Mouse (Mus musculus): Measurements from ENCODE around the gene Tnfsf4.

Tnfsf4 gene
- long read RNA-seq, experiment 1, result 0 reads
- long read RNA-seq, experiment 2, result 0 reads

DNA sequence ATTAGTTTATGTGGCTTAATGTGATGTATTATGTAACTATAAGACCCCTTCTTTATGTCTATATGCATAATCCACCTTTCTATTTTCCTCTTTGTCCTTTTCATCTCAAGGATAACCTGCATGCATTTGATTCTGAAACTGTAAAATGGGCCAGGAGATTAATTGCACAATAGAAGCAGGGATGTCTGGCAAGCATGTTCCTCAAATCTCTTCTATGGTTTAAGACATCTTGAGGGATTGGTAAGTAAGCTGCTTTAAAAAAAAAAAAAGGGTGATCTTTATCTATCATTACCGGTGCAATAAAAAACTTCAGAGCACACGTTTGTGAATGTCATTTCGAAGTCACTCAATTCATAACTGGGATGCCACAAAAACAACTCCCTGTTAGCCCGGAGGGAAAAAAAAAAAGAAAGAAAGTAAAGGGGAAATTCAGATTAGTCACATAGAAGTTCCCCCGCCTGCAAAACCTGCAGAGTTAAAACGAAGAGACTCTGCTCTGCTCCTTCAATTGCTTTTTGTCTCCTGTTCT lies at the start of gene Tnfsf4:
Gene Tnfsf4, plus strand, starts transcription at position 479 of the 529 bp plus-strand sequence.
- intact Hi-C loops (cut with DNase I), result no loop called here

DNA sequence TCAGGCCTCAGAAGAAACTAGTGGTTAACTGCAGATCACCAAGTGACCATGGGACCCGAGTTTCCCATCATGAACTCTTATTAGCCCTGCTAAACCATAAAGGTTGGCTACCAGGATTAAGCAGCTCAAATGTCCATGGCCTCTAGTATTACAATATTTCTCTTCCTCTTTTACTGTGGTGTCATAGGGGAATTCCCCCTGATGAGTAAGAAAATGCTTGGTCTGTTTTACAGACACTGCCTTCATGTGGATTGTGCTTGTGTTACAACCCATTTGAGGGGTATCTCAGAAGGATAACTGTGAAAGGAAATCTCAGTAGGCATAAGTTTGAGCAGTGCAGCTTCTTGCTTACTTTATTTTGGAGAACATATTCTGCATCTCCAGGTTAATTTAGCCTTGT lies 44.2 kb upstream of the Tnfsf4 start:
- intact Hi-C loops (cut with DNase I), result no loop called here

DNA sequence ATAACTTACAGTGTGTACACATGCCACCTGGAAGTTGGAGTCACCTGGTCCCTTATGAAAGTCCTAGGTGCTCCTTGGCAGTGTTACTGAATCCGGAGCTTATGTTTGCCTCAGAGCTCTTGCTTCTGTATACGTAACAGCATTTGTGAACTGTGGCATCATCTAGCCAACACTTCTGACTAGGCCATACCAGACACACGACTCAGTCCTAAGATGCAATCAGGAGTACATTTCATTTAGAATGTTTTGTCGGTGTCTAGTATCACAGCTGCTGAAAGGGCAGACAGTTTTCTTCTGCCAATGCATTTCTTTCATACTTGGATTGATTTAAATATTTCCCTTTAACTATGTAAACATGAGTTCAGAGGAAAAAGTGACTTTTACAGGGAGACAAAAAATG lies 30.2 kb upstream of the Tnfsf4 start:
- intact Hi-C loops (cut with DNase I), result no loop called here

DNA sequence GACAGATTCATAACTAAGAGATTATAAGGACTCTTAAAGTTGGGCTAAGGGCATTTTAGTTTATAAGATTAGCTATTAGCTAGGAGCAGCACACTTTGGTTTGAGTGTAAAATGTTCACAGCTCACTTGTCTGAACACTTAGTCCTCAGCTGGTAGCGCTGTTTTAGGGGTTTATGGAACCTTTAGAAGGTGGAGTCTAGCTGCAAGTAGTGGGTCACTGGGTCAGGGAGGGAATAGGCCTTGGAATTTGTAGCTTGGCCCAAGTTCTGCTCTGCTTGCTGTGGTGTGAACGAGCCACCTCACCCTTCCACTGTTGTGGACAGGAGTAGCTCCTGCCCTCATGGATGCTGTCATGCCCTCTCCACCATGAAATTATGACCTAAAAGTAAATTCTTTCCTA lies 23.3 kb upstream of the Tnfsf4 start:
- intact Hi-C loops (cut with DNase I), result no loop called here

DNA sequence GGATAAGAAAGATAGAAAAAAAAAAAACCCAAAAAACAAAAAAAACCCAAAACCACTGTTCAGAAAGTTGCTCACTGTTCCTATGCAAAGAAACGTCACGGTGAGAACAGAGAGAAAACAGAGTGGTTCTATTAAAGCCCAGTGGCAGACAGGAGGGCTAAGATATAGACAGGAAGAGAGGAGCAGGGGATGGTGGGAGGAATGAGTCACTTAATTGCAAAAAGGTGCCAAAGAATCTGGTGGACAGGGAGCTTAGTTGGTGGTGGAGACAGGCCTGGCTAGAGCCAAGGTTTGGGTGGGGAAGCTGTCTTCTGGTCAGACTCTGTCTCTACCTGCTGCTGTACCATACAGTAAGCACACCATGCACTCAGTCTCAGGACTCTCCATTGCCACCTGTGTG lies 19.3 kb upstream of the Tnfsf4 start:
- intact Hi-C loops (cut with DNase I), result no loop called here

DNA sequence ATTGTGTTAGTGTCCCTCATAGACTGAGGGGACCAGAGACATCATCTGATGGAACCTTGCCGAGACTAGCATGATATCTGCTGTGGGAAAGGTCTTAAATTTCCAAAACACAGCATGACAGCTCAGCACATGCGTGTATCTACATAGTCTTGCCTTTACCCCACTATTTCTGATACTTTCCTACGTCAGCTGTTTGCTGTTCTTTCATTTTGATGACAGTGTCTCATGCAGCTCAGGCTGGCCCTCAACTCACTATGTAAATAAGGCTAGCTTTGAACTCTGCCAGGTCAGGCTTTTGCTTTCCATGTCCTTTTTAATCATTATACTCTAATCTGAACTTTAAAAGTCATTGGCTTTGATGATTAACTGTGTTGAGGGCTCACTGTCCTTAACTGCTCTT lies 16.6 kb upstream of the Tnfsf4 start:
- intact Hi-C loops (cut with DNase I), result no loop called here

DNA sequence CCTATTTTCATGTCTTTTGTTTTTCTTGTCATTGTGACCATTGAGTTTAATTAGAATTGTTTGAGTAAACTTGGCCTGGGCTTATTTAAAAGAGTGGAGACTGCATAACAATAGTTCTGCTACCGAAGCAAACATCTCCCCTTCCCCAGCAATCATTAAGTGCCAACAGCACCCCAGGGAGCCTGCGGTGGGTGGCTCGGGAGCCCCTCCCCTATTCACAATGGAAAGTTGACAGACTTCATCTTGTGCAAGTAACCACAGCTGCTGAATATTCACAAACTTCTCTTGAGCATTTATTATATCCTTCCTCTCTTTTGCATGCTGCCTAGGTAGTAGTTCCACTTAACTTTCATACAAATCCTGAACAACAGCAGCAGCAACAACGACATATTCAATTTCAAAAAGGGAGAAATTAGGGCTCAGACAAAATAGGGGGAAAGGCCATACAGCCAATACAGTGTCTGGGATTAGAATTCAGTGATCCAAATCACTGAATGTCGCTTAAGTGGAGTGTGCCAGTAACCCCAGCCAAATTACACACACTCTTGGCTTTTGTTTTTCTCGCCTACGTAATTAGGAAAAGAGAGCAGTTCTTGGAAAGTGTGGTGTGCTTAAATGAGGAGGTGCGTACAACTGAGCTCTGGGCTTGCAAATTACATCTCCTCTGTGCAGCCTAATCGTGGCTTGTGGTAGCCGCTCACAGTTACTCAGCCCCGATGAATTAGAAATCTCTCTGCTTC lies 15.4 kb upstream of the Tnfsf4 start:
- intact Hi-C loops (cut with DNase I), result no loop called here

DNA sequence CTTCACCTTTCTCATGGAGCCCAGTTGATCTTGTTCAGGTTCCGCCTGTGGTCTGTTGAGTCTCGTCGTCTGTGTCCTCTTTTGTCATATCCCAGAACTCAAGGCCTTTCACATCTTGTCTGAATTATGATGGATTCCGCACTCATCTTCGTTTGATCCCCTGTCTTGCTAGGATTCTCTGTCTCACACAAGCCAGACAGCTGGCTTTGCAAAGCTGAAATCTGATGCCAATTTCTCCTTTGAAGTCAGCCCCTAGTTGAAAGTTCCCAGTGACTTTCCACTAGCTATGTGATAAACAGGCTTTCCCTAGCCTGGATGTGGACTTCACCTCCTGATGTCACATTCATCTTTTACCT lies 14.8 kb upstream of the Tnfsf4 start:
- intact Hi-C loops (cut with DNase I), result no loop called here

DNA sequence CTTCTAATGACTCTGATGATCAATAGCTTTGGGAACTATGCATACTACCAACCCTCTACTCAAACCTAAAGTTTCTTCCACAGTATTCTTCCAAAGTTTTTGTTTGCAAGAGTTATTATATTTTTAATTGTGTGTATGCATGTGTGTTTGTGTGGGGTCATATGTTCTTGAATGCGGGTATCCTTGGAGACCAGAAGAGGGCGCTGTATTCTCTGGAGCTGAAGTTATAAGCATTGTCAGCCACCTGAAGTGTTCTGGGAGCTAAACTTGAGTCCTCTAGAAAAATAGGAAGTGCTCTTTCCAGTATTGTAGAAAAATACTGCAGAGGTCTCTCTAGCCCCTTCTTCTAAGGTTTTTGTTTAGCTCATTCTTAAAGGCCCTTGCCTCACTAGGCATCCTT lies 5.1 kb upstream of the Tnfsf4 start:
- intact Hi-C loops (cut with DNase I), result no loop called here

DNA sequence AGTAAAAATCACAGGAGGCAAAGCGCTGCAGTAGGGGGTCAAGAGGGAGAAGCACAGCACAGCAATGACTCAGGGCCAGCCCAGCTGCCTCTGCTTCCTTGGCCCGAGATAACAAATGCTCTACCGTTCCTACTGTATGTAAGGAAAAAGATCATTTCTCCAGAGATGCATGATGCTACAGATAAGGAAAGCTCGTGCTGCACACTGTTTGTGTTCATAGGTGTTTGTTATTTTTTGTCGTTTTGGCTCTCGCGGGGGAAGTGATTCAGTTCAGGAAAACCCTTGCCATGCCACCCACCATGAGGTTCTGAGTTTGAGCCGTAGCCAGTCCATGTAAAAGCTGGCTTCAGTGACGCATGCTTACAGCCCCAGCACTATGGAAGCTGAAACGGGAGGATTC lies 2.3 kb upstream of the Tnfsf4 start:
- intact Hi-C loops (cut with DNase I), result no loop called here

DNA sequence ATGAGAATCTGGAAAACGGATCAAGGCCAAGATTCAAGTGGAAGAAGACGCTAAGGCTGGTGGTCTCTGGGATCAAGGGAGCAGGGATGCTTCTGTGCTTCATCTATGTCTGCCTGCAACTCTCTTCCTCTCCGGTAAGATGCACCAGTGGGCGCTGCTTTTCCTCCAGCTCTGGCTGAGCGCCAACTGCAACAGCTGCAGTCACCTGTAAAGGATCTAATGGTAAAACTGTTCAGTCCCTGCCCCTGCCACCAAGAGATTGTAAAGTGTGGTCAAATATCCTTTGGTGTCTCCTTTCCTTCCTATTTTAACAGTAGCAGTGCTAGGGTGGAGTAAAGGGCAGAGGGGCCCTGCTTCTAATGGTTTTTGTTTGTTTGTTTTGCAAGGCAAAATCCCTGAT lies 401 bp downstream of the Tnfsf4 start:
- intact Hi-C loops (cut with DNase I), result no loop called here

DNA sequence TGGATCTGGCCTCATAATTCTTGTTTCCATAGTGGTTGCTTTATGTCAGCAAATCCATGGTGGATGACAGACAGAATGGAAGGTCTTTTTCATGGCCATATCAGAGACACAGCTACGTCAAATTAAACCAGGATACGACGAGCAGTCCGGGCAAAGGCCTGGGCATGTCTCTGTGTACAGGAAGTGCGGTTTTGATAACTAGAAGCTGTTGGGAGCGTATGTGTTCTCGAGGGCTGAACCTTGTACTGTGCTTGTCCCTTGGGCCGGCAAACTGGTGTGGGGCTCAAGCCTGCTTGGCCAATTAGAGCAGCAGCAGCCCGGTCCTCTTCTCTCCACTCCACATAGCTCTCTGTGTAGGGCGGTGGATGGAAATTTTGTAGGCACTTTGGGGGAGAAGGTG lies 1.1 kb downstream of the Tnfsf4 start:
- intact Hi-C loops (cut with DNase I), result no loop called here

DNA sequence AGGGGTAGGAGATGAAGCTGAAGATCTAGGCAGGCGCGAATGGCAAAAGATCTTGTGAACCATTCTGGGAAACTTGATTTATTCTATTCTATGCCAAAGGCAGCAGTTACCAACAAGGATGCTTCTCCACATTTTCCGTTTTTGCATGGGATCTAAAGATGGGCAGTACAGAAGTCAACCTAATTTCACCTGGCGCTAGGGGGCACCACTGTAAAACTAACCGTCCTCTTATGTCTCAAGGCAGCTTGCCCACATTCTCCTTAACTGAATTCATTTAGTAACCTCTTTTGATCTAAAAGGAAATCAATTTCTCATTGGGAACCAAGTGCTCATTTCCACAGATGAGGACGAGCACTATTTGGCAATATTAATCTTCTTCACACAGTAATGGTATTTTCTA lies 4.9 kb downstream of the Tnfsf4 start:
- intact Hi-C loops (cut with DNase I), result loop anchor here (1.0 to 10.0 kb wide), 4 partner anchors 105 to 338 kb away; no protein-coding TSS in a partner anchor

DNA sequence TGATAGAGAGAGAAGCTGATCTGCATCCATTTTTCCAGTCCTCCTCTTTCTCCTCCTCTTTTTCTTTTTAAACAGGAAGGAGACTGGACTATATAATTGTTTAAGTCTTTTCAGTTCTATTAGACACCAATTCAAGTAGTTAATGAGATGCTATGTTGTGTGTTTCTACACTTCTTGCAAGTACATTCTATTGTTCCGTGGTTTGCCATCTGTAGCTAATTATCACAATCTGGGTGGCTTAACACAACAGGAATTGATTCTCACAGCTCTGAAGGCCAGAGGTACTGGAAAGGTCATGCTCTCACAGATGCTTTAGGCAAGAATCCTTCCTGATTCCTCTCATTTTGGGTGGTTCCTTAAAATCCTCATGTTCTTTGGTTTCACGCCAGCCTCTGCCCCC lies 7.9 kb downstream of the Tnfsf4 start:
- intact Hi-C loops (cut with DNase I), result loop anchor here (10.0 kb wide), 1 partner anchor 102 kb away; no protein-coding TSS in a partner anchor

DNA sequence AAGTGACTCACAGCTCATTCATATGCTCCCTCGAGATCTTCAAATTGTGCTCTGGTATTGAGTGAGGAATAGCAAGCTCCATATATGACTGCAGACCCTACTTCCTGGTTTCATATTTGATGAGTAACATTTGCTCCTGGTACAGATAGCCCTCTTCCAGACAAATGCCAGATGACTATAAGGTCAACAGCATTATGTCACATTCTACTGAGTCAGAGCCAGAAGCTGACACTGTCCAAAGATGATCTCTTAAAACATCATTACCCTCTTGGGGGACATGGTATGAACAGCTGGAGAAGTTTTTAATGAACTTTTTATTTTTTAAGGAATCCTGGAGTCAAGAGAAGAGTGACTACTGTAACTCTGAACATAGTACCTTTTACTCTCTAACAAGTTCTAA lies 11.3 kb downstream of the Tnfsf4 start:
- intact Hi-C loops (cut with DNase I), result loop anchor here (10.0 kb wide), 1 partner anchor 98 kb away; no protein-coding TSS in a partner anchor

DNA sequence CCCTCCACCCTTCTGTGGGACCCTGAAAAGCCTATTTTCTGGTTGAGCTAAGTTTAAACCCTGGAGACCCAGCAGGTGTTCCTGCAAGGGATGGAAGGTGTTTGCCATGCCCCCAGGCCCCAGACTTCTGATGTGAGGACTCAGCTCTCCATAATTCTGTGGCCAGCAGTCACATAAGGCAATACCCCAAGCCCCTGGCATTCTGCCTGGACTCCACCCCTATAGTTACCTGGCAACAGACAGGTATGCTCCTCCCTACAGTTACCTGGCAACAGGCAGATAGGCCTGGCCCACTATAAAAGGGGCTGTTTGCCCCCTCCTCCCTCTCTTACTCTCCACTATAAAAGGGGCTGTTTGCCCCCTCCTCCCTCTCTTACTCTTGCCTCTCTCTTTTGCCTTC lies 24.7 kb downstream of the Tnfsf4 start:
- intact Hi-C loops (cut with DNase I), result no loop called here

DNA sequence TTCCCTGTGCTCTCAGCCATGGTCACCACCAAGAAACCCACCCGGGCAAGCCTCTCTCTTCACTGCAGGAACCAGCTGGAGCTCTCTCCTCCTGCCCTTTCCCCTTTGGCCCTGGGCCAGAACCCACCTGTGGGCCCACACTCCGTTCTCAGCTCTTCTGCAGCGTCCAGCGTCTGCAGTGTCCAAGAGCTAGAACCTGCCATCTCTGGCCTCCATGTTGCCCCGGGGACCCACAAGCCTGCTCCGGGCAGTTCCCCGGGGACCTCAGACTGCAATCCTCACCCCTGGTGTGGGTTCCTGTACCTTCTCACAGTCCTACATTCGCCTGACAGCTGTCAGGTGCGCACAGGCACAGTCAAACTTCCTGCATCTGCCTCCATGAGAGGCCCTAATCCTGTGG lies 25.4 kb downstream of the Tnfsf4 start:
- intact Hi-C loops (cut with DNase I), result no loop called here

DNA sequence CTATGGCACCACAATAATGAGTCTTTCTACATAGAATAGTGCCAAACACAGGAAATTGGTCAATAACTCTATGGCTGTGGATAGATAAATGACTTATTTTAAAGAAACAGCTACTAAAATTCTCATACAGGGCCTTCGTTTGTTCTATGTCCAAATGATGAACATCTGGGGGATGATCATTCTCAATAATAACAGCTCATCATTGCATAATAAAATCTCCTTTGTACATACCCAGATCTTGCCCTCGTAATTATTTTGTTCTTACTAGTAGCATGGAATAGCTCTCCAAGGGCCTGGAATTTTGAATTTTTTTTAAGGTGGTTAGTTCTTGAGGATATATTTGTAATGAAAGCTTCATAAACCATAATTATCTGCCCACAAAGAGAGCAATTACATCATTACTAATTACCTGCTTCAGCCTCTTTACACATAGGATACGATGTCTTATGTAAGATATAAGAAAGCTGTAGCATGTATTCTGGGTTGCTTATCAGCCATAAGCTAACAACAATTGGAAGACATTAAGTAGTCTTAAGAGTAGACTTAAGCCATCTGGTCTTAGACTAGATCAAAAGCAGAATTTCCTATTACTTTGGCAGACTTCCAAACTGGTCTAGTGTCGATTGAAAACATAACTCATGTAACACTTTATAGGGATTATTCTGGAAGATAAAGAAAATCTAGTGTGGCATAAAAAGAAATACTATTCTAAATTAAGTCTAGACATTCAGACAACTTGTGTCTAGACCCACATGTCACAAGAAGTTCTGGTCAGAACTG lies 31.3 kb downstream of the Tnfsf4 start:
- intact Hi-C loops (cut with DNase I), result no loop called here

DNA sequence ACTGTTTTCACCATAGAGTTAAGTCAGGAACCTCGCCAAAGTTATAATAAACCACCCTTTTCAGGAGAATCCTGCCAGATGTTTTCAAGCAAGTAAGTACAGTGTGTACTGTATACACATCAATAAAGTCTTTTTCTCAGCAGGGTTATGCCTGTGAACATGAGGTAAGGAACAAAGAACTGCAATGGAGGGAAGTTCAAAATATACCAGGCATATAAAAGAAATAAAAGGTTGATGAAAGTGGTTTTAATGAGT lies 31.8 kb downstream of the Tnfsf4 start:
- intact Hi-C loops (cut with DNase I), result no loop called here

DNA sequence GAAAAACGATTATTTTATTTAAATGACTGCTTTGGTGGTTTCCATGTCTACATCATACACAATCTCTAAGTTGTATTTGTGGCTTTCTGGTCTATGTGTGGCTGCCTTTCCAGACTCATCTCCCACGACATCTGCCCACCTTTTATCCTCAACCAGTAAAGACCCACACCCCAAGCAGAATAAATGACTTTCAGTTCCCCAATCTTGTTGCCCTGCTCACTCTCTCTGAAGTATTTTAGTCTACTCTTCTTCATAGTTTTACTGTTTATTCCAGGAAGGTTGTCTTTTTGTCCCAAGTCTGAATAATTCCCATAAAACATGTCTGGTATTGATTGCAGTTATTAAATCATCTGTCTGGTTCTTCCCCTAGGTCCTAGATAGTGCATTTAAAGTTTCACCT lies 40.6 kb downstream of the Tnfsf4 start:
- intact Hi-C loops (cut with DNase I), result no loop called here

DNA sequence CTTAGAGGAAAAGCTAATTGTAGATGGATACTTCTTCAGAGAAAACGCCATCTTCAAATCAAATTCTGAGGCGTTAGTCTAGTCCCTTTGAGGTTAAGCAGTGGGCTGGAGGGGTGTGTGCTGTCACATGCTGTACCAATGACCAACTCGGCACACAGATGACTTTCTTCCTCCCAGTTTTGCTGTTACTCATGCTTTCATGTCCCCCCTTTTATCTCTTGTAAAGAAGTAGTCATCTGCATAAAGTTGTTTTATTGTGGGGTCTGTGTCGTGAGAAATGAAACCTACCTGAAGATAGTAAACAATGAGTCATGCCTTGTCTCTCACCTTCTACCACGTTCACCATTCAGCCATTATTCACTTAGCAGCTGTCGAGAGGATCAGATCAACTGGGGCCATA lies 41.3 kb downstream of the Tnfsf4 start:
- intact Hi-C loops (cut with DNase I), result no loop called here

DNA sequence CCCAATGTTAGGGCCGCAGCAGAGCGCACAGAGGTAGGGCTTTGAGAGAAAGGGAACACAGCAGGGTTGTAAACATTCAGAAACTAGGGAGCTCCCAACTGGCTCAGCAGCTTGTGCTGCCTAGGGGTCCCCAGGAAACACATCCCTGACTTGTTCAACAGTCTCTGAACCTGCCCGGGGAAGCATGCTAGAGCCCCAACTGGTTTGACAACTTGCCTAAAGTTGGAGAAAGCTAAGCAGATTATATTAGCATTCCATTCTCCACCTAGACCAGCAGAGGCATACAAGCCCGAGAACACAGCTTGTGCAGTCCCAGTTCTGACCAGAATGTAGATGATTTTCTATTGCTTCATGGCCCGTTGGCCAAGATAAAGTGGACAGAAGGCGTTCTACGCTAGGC lies 49.6 kb downstream of the Tnfsf4 start:
- intact Hi-C loops (cut with DNase I), result no loop called here

DNA sequence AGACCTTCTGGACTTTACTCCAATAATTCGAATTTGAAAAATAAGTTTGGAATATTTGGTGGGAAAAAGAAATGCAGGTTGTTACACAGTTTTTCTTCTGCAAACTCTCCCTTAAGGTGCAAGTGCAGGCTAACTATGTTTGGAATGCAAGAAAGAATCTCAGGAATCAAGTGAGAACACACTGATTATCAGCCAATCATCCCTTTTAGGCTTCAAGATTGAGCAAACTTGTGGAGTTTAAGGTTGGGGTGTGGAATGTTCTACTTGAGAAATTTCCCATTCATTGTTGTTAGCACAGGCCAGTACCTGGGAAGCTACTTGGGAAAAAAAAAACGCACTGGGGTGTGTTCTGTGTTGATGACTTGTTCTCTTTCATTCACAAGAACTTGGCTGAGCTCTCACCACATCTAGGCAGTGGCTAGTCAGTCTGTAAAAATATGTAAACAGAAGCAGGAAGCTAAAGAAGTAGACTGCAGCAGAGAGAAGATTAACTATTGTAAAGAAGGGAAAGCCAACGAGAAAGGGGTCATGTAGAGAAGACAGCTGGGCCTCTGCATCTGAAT lies 56.6 kb downstream of the Tnfsf4 start:
- intact Hi-C loops (cut with DNase I), result no loop called here
